In the genomic region with DNA sequence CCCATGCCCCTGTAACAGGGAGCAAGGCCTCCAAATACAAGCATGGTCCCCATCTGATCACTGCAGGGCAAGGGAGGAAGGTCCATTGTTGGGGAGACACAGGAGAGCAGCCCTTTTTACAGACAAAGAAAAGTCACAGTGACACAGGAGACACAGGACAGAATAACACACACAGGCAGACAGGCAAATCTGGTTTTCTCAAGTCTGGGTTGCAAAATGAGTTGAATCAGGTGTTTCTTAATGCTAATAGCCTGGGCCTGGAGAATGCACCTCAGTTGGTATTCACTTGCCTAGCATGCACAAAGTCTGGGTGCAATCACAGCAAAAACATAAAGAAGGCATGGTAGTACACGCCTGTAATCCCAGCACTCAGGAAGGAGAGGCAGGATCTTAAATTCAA, we compare ENCODE assay signal across 14 mouse cellular contexts. TPM values are rescaled to one million over a fixed set of nuclear protein-coding genes. Genes with fewer than 3 reads are reported as not detected.
DNase-seq lines count a peak whose midpoint lies in the region; ATAC-seq and TF ChIP-seq lines count a peak whose summit lies in the region.
"Had no signal": no experiment of that assay in that cellular context is flagged by ENCODE, and none has a peak within 500 bp of the region (broad histone marks: within the 10 kb centered on the region; RNA-seq: fewer than 3 reads in every experiment).

No protein-coding gene starts in this region.

- H3ac ChIP-seq in myocyte (ENCODE audit: control insufficient read depth, insufficient read length): no peak overlapping the region

- H3K36me3 ChIP-seq in heart, embryonic 11.5 days (ENCODE audit: control insufficient read depth, insufficient read depth, low read length): no peaks in the 10 kb centered on the region
- H3K36me3 ChIP-seq in heart, adult 2 months (ENCODE audit: control insufficient read depth, insufficient read depth, low read length): peaks cover 8% of the 10 kb centered on the region; the same call in 1 of the 2 replicates
- H3K36me3 ChIP-seq in liver, adult 2 months (ENCODE audit: control insufficient read depth, insufficient read depth, low read length): peaks cover 4% of the 10 kb centered on the region; the same call in 1 of the 2 replicates
- peaks cover 19% of the 10 kb centered on the region for H3K36me3 ChIP-seq in liver, embryonic 11.5 days (ENCODE audit: control insufficient read depth, insufficient read depth, low read length)
- H3K36me3 ChIP-seq in myocyte (ENCODE audit: control insufficient read depth, insufficient read depth): no peaks in the 10 kb centered on the region

- intact Hi-C loops in heart, adult 2 months (cut with DNase I): loop anchor here (2.0 kb wide), 1 partner anchor 17 kb away; no protein-coding TSS in a partner anchor

- TF ChIP-seq CTCF in heart, adult 2 months (IDR thresholded peaks at IDR 0.05): no peak
- TF ChIP-seq CTCF in liver, adult 2 months (IDR thresholded peaks at IDR 0.05; ENCODE audit: low read depth, low read length): no peak

- no peak for DNase-seq in heart, adult 2 months
- no peak for DNase-seq in liver, adult 2 months (ENCODE audit: extremely low read depth, low read depth, low spot score)
- no peak for DNase-seq in liver, embryonic 11.5 days (ENCODE audit: low spot score)
- DNase-seq in fat pad, adult 2 months (ENCODE audit: extremely low read depth, low read depth, low spot score): peak; percentile 64
- DNase-seq in layer of hippocampus, postnatal 36 days: no peak
- DNase-seq: adrenal gland, postnatal 14 days; cerebellum, postnatal 14 days; forebrain, postnatal 0 days; lung, adult 2 months had no signal

- H3K9ac ChIP-seq in heart, embryonic 11.5 days (ENCODE audit: low read depth, low read length): peak overlapping the region; percentile 28; the same call in 1 of the 2 replicates
- no peak overlapping the region for H3K9ac ChIP-seq in heart, adult 2 months (ENCODE audit: low read depth, low read length)
- H3K9ac ChIP-seq in liver, adult 2 months (ENCODE audit: low read depth, low read length): peak overlapping the region; percentile 10; the same call in 1 of the 2 replicates
- no peak overlapping the region for H3K9ac ChIP-seq in liver, embryonic 11.5 days (ENCODE audit: low read depth, low read length)
- H3K9ac ChIP-seq: forebrain, postnatal 0 days had no signal

- no peak overlapping the region for H3K4me2 ChIP-seq in heart, embryonic 11.5 days
- no peak overlapping the region for H3K4me2 ChIP-seq in liver, embryonic 11.5 days
- peak overlapping the region; percentile 8 for H3K4me2 ChIP-seq in myocyte (ENCODE audit: low read depth)

- no peak overlapping the region for H3K27ac ChIP-seq in heart, embryonic 11.5 days (ENCODE audit: low read depth, low read length)
- no peak overlapping the region for H3K27ac ChIP-seq in heart, adult 2 months
- H3K27ac ChIP-seq in liver, adult 2 months (replicated peaks; ENCODE audit: insufficient read depth, low read depth, low read length): peak overlapping the region; percentile 31
- no peak overlapping the region for H3K27ac ChIP-seq in liver, embryonic 11.5 days (ENCODE audit: low read depth, low read length)
- H3K27ac ChIP-seq: macrophage had no signal

- no peak for ATAC-seq in heart, embryonic 11.5 days (replicated peaks; ENCODE audit: insufficient number of reproducible peaks, low FRiP score, low TSS enrichment)
- ATAC-seq in liver, embryonic 11.5 days (replicated peaks; ENCODE audit: low FRiP score): no peak
- ATAC-seq: forebrain, postnatal 0 days had no signal

- peaks cover 17% of the 10 kb centered on the region for H3K79me2 ChIP-seq in heart, adult 2 months (replicated peaks; ENCODE audit: control insufficient read depth, insufficient read depth, low read length)
- peaks cover 67% of the 10 kb centered on the region for H3K79me2 ChIP-seq in liver, adult 2 months (ENCODE audit: control insufficient read depth, insufficient read depth, low read length)
- peaks cover 100% of the 10 kb centered on the region for H3K79me2 ChIP-seq in myocyte (ENCODE audit: control insufficient read depth, insufficient read depth)

- TF ChIP-seq POLR2A in heart, adult 2 months (IDR thresholded peaks at IDR 0.05; ENCODE audit: insufficient read depth, low read depth, low read length): no peak
- TF ChIP-seq POLR2A in liver, adult 2 months (IDR thresholded peaks at IDR 0.05; ENCODE audit: extremely low read depth, insufficient read depth, low read length): no peak
- no peak for TF ChIP-seq POLR2A in myocyte (IDR thresholded peaks at IDR 0.05; ENCODE audit: insufficient read length, low read depth)

- WGBS in heart, embryonic 11.5 days (ENCODE audit: insufficient replicate concordance): 59% methylated on average over 1 of the region's 1 CpGs
- 34% methylated on average over 1 of the region's 1 CpGs for WGBS in heart, adult 2 months
- 37% methylated on average over 1 of the region's 1 CpGs for WGBS in liver, adult 2 months
- 85% methylated on average over 1 of the region's 1 CpGs for WGBS in liver, embryonic 11.5 days

- no peak for TF ChIP-seq EP300 in heart, adult 2 months (IDR thresholded peaks at IDR 0.05; ENCODE audit: insufficient read depth, low read depth, low read length)

- no peaks in the 10 kb centered on the region for H3K9me3 ChIP-seq in heart, embryonic 11.5 days (replicated peaks; ENCODE audit: control insufficient read depth, low read length)
- no peaks in the 10 kb centered on the region for H3K9me3 ChIP-seq in liver, embryonic 11.5 days (ENCODE audit: control insufficient read depth, low read length)

- no peak overlapping the region for H3K4me3 ChIP-seq in heart, embryonic 11.5 days (ENCODE audit: low read depth, low read length)
- no peak overlapping the region for H3K4me3 ChIP-seq in heart, adult 2 months
- H3K4me3 ChIP-seq in liver, adult 2 months (ENCODE audit: insufficient read depth, low read depth, low read length): no peak overlapping the region
- H3K4me3 ChIP-seq in liver, embryonic 11.5 days (ENCODE audit: low read depth, low read length): no peak overlapping the region
- no peak overlapping the region for H3K4me3 ChIP-seq in myocyte

- no peaks in the 10 kb centered on the region for H3K27me3 ChIP-seq in heart, embryonic 11.5 days (ENCODE audit: control insufficient read depth, insufficient read depth, low read length)
- no peaks in the 10 kb centered on the region for H3K27me3 ChIP-seq in heart, adult 2 months (ENCODE audit: control insufficient read depth, insufficient read depth, low read length)
- no peaks in the 10 kb centered on the region for H3K27me3 ChIP-seq in liver, adult 2 months (ENCODE audit: control insufficient read depth, insufficient read depth, low read length)
- H3K27me3 ChIP-seq in liver, embryonic 11.5 days (replicated peaks; ENCODE audit: control insufficient read depth, insufficient read depth, low read length): no peaks in the 10 kb centered on the region
- H3K27me3 ChIP-seq in myocyte (ENCODE audit: control insufficient read depth, insufficient read depth, insufficient read length): no peaks in the 10 kb centered on the region

- H3K4me1 ChIP-seq in heart, embryonic 11.5 days (ENCODE audit: control insufficient read depth, insufficient read depth, low read length): peaks cover 47% of the 10 kb centered on the region
- H3K4me1 ChIP-seq in heart, adult 2 months (ENCODE audit: control insufficient read depth, insufficient read depth, low read length): peaks cover 36% of the 10 kb centered on the region
- peaks cover 47% of the 10 kb centered on the region for H3K4me1 ChIP-seq in liver, adult 2 months (ENCODE audit: control insufficient read depth, insufficient read depth, low read length)
- peaks cover 25% of the 10 kb centered on the region for H3K4me1 ChIP-seq in liver, embryonic 11.5 days (replicated peaks; ENCODE audit: control insufficient read depth, insufficient read depth, low read length)

TF ChIP-seq in myocyte, 11 proteins besides CTCF, POLR2A, EP300 and RAD21 (continues in another document):
- TF ChIP-seq MYOD1 (IDR thresholded peaks at IDR 0.05; ENCODE audit: control insufficient read depth in 1 of 3, insufficient read length in 2 of 3, low read depth in 2 of 3): no peak
- TF ChIP-seq TCF3 (IDR thresholded peaks at IDR 0.05; ENCODE audit: insufficient read length, low read depth): no peak
- no peak for TF ChIP-seq POLR2AphosphoS2 (IDR thresholded peaks at IDR 0.05; ENCODE audit: insufficient read length, low read depth)
- no peak for TF ChIP-seq E2F4 (IDR thresholded peaks at IDR 0.05; ENCODE audit: insufficient read depth)
- TF ChIP-seq MAX (IDR thresholded peaks at IDR 0.05; ENCODE audit: low read depth): no peak
- no peak for TF ChIP-seq CEBPB (IDR thresholded peaks at IDR 0.05; ENCODE audit: insufficient read depth, poor library complexity, severe bottlenecking)
- TF ChIP-seq TCF12 (IDR thresholded peaks at IDR 0.05; ENCODE audit: insufficient read depth, poor library complexity, severe bottlenecking): no peak
- TF ChIP-seq USF1 (IDR thresholded peaks at IDR 0.05; ENCODE audit: low read depth): no peak

RNA-seq across cellular contexts. Expression of gene Eif4ebp2, which starts 8.6 kb away (rescaled TPM):
- polyA plus RNA-seq in heart, embryonic 11.5 days (2014; fragmentation: Nextera tagmentation; extraction: Ambion mirVana): 21.2 and 28.6 TPM in 2 replicates
- total RNA-seq in heart, adult 2 months (2021): 10 to 100 TPM; 70.9 to 71.3 TPM
- 53.3 and 71.9 TPM in 2 replicates for polyA plus RNA-seq in heart, adult 2 months (2012; rRNA removed)
- total RNA-seq in liver, adult 2 months (2014; rRNA removed): 28.2 and 51.6 TPM in 2 replicates
- polyA plus RNA-seq in liver, adult 2 months (2012; rRNA removed): 117 and 136 TPM in 2 replicates
- 27.1 and 33.3 TPM in 2 replicates for polyA plus RNA-seq in liver, embryonic 11.5 days (2014; fragmentation: Nextera tagmentation; extraction: Ambion mirVana)
- polyA plus RNA-seq in myocyte (2012; fragmentation: generic; extraction: Trizol): 44.4 TPM
- total RNA-seq in layer of hippocampus, postnatal 36 days (2021): 10 to 100 TPM; 56.1 to 56.8 TPM

RNA-seq across cellular contexts. Expression of gene Nodal, which starts 26.1 kb away (rescaled TPM):
- polyA plus RNA-seq in heart, embryonic 11.5 days (2014; fragmentation: Nextera tagmentation; extraction: Ambion mirVana): not detected in 2 replicates
- under 1 TPM in 1 of 2 experiments, not detected in 1; 0.10 TPM for total RNA-seq in heart, adult 2 months (2021)
- polyA plus RNA-seq in heart, adult 2 months (2012; rRNA removed): 0.04 and 0.38 TPM in 2 replicates
- 0.18 and 0.27 TPM in 2 replicates for total RNA-seq in liver, adult 2 months (2014; rRNA removed)
- 0.06 and 0.17 TPM in 2 replicates for polyA plus RNA-seq in liver, adult 2 months (2012; rRNA removed)
- polyA plus RNA-seq in liver, embryonic 11.5 days (2014; fragmentation: Nextera tagmentation; extraction: Ambion mirVana): 0.84 and 0.86 TPM in 2 replicates
- polyA plus RNA-seq in myocyte (2012; fragmentation: generic; extraction: Trizol): 0.01 TPM
- under 1 TPM in 1 of 2 experiments, not detected in 1; 0.22 TPM for total RNA-seq in layer of hippocampus, postnatal 36 days (2021)
- total RNA-seq: adrenal gland, postnatal 14 days; forebrain, postnatal 0 days; hematopoietic stem cell, adult 5-6 weeks had no signal
- polyA plus RNA-seq: C2C12, macrophage had no signal

RNA-seq across cellular contexts. Expression of gene Lrrc20, which starts 31.7 kb away (rescaled TPM):
- polyA plus RNA-seq in heart, embryonic 11.5 days (2014; fragmentation: Nextera tagmentation; extraction: Ambion mirVana): 12.1 and 14.8 TPM in 2 replicates
- 10 to 100 TPM; 29.9 to 32.0 TPM for total RNA-seq in heart, adult 2 months (2021)
- polyA plus RNA-seq in heart, adult 2 months (2012; rRNA removed): 38.9 and 55.5 TPM in 2 replicates
- total RNA-seq in liver, adult 2 months (2014; rRNA removed): 2.3 and 2.4 TPM in 2 replicates
- polyA plus RNA-seq in liver, adult 2 months (2012; rRNA removed): 4.8 and 5.4 TPM in 2 replicates
- 12.0 and 14.1 TPM in 2 replicates for polyA plus RNA-seq in liver, embryonic 11.5 days (2014; fragmentation: Nextera tagmentation; extraction: Ambion mirVana)
- polyA plus RNA-seq in myocyte (2012; fragmentation: generic; extraction: Trizol): 20.4 TPM
- 10 to 100 TPM; 21.2 to 24.1 TPM for total RNA-seq in layer of hippocampus, postnatal 36 days (2021)

Comparison
In these comparisons a context has a peak if more than half of its experiments do, and no peak if none do; other contexts are left out.
1. H3K9ac ChIP-seq: peak in heart, embryonic 11.5 days (single experiment) and liver, adult 2 months (single experiment); none in heart, adult 2 months (single experiment) and liver, embryonic 11.5 days (single experiment).